Mouse (Mus musculus) limb, embryonic 12.5 days (tissue): ENCODE data around the gene Rprml. TPM values are rescaled to one million over a fixed set of nuclear protein-coding genes. Genes with fewer than 3 reads are reported as not detected.
"Not testable (repeated sequence)": the region's sequence is repeated elsewhere in the genome, so short reads cannot be mapped to it uniquely, and the experiment has no call there.

Source experiments
- ATAC-seq: fragments of 200-750 bp; cut with Nextera tagmentation; 2 replicates; pipeline ENCODE4 v1.8.0; 2017; ENCODE audit warnings: low read depth, moderate TSS enrichment; ENCODE audit not compliant: insufficient number of reproducible peaks, insufficient read depth, low FRiP score, low TSS enrichment
- H3K27ac ChIP-seq: fragments of 300-500 bp; sonication (generic); 2 replicates; pipeline ENCODE4 v1.5.1; 2016; ENCODE audit warnings: mild to moderate bottlenecking, moderate library complexity
- H3K27me3 ChIP-seq: fragments of 300-500 bp; sonication (generic); 2 replicates; pipeline ENCODE4 v1.6.1; 2016; ENCODE audit warnings: mild to moderate bottlenecking, moderate library complexity
- H3K36me3 ChIP-seq: fragments of 300-500 bp; sonication (generic); 2 replicates; pipeline ENCODE4 v1.6.1; 2016; ENCODE audit warnings: mild to moderate bottlenecking, moderate library complexity
- H3K4me1 ChIP-seq: fragments of 300-500 bp; sonication (generic); replicated peaks from 2 replicates; pipeline ENCODE4 v1.6.1; 2016
- H3K4me2 ChIP-seq: fragments of 300-500 bp; sonication (generic); 2 replicates; pipeline ENCODE4 v1.6.1; 2016; ENCODE audit warnings: mild to moderate bottlenecking, moderate library complexity
- H3K4me3 ChIP-seq: fragments of 300-500 bp; sonication (generic); replicated peaks from 2 replicates; pipeline ENCODE4 v1.5.1; 2016; ENCODE audit warnings: mild to moderate bottlenecking
- H3K9ac ChIP-seq: fragments of 300-500 bp; sonication (generic); replicated peaks from 2 replicates; pipeline ENCODE4 v1.6.1; 2016; ENCODE audit warnings: mild to moderate bottlenecking, moderate library complexity
- H3K9me3 ChIP-seq: fragments of 300-500 bp; sonication (generic); 2 replicates; pipeline ENCODE4 v1.6.1; 2016; ENCODE audit warnings: mild to moderate bottlenecking, moderate library complexity
- WGBS: fragments of 180-500 bp; shearing (Covaris S2); methylation state at CpG from one replicate; pipeline ENCODE4 v1.1.7; 2016; 5-methylcytosine and 5-hydroxymethylcytosine counted together
- polyA plus RNA-seq: library from polyadenylated mRNA; unstranded; fragments of >200 nt; fragmentation: Nextera tagmentation; extraction: Ambion mirVana; gene quantifications from 2 replicates; pipeline ENCODE4 v1.2.1, GENCODE M21; 2016

Rprml gene
- polyA plus RNA-seq, 1 experiment from 2014 or later: not detected

DNA sequence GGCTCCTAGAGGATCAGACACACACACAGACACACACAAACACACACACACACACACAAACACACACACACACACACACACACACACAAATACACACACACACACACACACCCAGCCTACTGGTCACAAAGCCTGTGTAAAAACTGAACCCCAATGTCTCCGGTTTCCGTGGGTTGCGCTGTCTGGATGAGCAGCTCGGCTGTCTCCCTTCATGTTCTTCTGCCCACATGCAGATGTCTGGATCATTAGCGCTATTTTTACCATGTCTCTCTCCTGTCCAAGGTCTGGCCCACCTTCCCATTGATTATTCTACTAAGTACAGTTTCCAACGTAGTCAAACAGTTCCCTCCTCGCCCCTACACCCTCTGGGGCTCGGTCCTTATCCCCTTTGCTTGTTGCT, 13.7 kb downstream of the Rprml start:
- H3K4me3 ChIP-seq: no peak overlapping the region
- no peak for ATAC-seq
- no peaks in the 10 kb centered on the region for H3K36me3 ChIP-seq
- no peak overlapping the region for H3K27ac ChIP-seq
- no peak overlapping the region for H3K9ac ChIP-seq
- H3K9me3 ChIP-seq: no peaks in the 10 kb centered on the region
- H3K27me3 ChIP-seq: peaks cover 10% of the 10 kb centered on the region
- H3K4me1 ChIP-seq: peaks cover 19% of the 10 kb centered on the region
- no peak overlapping the region for H3K4me2 ChIP-seq
- 86% methylated on average over 8 of the region's 8 CpGs for WGBS

DNA sequence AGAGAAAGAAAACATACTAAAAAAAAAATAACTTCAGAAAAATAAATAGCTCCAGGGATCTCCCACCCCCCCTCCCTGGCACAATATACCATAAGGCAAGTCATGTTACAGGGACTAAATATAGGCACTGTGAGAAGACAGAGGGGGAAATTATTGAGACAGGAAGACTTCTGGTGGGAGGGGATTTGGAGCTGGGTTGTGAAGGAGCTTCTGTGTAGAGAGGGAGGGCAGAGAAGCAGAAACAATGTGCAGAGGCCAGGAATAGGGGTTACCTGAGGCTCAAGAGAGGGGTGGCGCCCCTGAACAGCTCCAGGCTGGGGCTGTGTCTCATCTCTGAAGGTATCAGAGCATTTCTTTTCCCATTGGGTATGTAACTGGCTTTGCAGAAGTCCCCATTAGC, 16.3 kb downstream of the Rprml start:
- peaks cover 19% of the 10 kb centered on the region for H3K4me1 ChIP-seq
- no peak overlapping the region for H3K9ac ChIP-seq
- WGBS: 77% methylated on average over 1 of the region's 1 CpGs
- no peaks in the 10 kb centered on the region for H3K9me3 ChIP-seq
- no peak overlapping the region for H3K4me2 ChIP-seq
- no peak overlapping the region for H3K4me3 ChIP-seq
- H3K27ac ChIP-seq: no peak overlapping the region
- ATAC-seq: no peak
- H3K36me3 ChIP-seq: no peaks in the 10 kb centered on the region
- peaks cover 8% of the 10 kb centered on the region; the same call in 1 of the 2 replicates for H3K27me3 ChIP-seq

- peaks cover 8% of the 10 kb centered on the region; the same call in 1 of the 2 replicates for H3K27me3 ChIP-seq
- H3K9me3 ChIP-seq: no peaks in the 10 kb centered on the region
- H3K4me1 ChIP-seq: peaks cover 19% of the 10 kb centered on the region
- H3K36me3 ChIP-seq: no peaks in the 10 kb centered on the region
- H3K27ac ChIP-seq: no peak overlapping the region
- no peak for ATAC-seq
- no peak overlapping the region for H3K4me2 ChIP-seq
- no peak overlapping the region for H3K4me3 ChIP-seq
- WGBS: 38% methylated on average over 10 of the region's 10 CpGs
- no peak overlapping the region for H3K9ac ChIP-seq
These were observed 17.0 kb downstream of the Rprml start for GRCm38 (mm10) chr11:103666181-103666906.

DNA sequence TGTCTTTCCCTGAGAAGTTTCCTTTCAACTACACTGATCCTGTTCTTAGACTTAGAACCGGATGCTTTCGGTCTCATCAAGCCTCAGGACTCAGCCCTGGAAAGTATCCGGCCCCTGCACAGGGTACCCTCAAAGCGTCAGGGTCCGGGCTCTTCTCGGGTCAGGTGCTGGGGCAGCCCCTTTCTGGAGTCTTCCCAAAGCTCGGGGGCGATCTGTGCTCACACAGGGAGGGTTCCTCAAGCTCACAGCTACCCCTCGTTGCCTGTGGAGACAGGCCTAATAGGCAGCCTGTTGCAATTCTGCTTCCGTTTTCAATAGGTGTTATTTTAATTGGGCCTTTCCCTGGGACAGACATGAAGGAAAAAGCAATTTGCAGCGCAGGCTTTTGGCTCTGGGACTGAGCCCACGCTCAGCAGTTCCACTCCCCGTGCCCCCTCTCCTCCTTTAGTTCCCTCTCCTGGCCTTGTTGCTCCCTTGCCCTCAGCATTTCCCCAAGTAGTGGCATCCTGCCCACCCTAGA, 17.6 kb downstream of the Rprml start:
- H3K27me3 ChIP-seq: peaks cover 8% of the 10 kb centered on the region; the same call in 1 of the 2 replicates
- peaks cover 19% of the 10 kb centered on the region for H3K4me1 ChIP-seq
- ATAC-seq: no peak
- no peak overlapping the region for H3K27ac ChIP-seq
- H3K9ac ChIP-seq: no peak overlapping the region
- H3K4me2 ChIP-seq: no peak overlapping the region
- 37% methylated on average over 13 of the region's 13 CpGs for WGBS
- H3K36me3 ChIP-seq: no peaks in the 10 kb centered on the region
- H3K4me3 ChIP-seq: no peak overlapping the region
- H3K9me3 ChIP-seq: no peaks in the 10 kb centered on the region

GRCm38 (mm10) chr11:103675556-103675955, 26.2 kb downstream of the Rprml start:
- H3K4me2 ChIP-seq: no peak overlapping the region
- ATAC-seq: no peak
- 33% methylated on average over 3 of the region's 3 CpGs for WGBS
- H3K9ac ChIP-seq: no peak overlapping the region
- no peak overlapping the region for H3K27ac ChIP-seq
- H3K36me3 ChIP-seq: peaks cover 49% of the 10 kb centered on the region
- H3K27me3 ChIP-seq: no peaks in the 10 kb centered on the region
- no peaks in the 10 kb centered on the region for H3K9me3 ChIP-seq
- H3K4me1 ChIP-seq: no peaks in the 10 kb centered on the region
- H3K4me3 ChIP-seq: no peak overlapping the region

GRCm38 (mm10) chr11:103677042-103677441, 27.7 kb downstream of the Rprml start:
- not testable (repeated sequence) for H3K4me1 ChIP-seq, H3K9ac ChIP-seq, H3K4me3 ChIP-seq, ATAC-seq, H3K27me3 ChIP-seq, H3K4me2 ChIP-seq, H3K27ac ChIP-seq, H3K9me3 ChIP-seq
- peaks cover 64% of the 10 kb centered on the region for H3K36me3 ChIP-seq
- WGBS: 40% methylated on average over 2 of the region's 2 CpGs

GRCm38 (mm10) chr11:103683667-103684334, 34.4 kb downstream of the Rprml start:
- H3K9ac ChIP-seq: no peak overlapping the region
- no peak for ATAC-seq
- H3K4me1 ChIP-seq: no peaks in the 10 kb centered on the region
- no peak overlapping the region for H3K27ac ChIP-seq
- H3K27me3 ChIP-seq: no peaks in the 10 kb centered on the region
- H3K4me3 ChIP-seq: no peak overlapping the region
- H3K36me3 ChIP-seq: peaks cover 98% of the 10 kb centered on the region
- H3K9me3 ChIP-seq: no peaks in the 10 kb centered on the region
- 88% methylated on average over 11 of the region's 11 CpGs for WGBS
- no peak overlapping the region for H3K4me2 ChIP-seq

- Histone ChIP-seq H3K9ac (no peak overlapping the region), H3K4me3 (no peak overlapping the region), H3K4me1 (no peaks in the 10 kb centered on the region), H3K27me3 (no peaks in the 10 kb centered on the region), H3K27ac (no peak overlapping the region), H3K9me3 (no peaks in the 10 kb centered on the region), H3K4me2 (no peak overlapping the region), H3K36me3 (peaks cover 89% of the 10 kb centered on the region)
- ATAC-seq: no peak
- WGBS: 94% methylated on average over 7 of the region's 7 CpGs
These were observed 35.9 kb downstream of the Rprml start for GRCm38 (mm10) chr11:103685261-103685736.

DNA sequence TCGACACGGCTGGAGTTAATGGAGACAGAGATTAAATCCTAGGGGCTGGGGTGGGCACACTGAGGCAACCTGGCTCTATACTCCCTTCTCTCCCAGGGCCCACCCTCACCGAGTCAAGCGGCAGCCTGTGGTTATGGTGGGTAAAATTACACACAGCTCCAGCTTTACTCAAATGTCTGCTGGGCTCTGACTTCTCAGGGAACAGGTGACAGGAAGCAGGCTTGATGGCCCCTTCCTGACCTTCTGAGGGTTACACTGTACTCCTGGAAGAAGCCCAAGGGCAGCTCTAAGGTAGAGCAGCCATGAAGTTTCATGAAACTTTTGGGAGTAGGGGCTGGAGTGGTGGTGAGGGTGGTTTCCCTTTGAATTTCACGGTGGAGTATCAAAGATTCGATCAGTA, 37.3 kb downstream of the Rprml start:
- Histone ChIP-seq H3K36me3 (peaks cover 75% of the 10 kb centered on the region), H3K27ac (no peak overlapping the region), H3K4me2 (no peak overlapping the region), H3K4me3 (no peak overlapping the region), H3K27me3 (no peaks in the 10 kb centered on the region), H3K9ac (no peak overlapping the region), H3K4me1 (no peaks in the 10 kb centered on the region), H3K9me3 (no peaks in the 10 kb centered on the region)
- WGBS: 76% methylated on average over 6 of the region's 6 CpGs
- no peak for ATAC-seq

DNA sequence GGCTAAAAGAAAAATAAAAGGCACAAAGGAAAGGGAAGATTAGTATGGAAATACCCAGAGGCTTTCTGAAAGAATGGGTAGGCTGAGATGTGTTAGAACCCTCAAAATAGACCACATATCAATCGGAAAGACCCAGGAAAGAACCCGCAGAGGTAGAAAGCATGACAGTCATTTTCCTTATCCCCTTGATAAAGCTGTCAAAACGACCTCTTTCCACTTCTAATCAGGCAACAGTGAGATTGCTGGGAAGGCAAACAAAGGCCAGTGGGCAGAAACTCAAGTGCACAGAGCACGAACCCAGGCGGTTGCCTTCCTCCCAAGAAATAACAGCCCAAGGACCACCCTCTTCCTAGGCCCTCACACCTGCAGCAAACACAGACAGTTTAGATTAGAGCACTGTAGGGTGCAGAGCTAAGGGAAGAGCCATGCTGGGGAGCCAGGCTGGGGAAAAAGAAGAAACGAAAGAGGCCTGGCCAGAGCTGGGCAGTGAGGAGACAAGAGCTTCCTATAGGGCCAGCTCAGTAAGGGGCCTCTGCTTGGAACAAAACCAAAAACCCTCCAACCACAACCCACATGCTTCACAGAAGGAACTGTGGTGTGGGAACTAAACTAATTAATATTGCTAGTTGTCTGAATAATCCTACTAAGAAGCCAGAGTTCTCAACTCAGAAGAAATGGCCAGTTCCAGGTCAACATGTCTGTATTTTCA, 39.1 kb downstream of the Rprml start:
- Histone ChIP-seq H3K36me3 (peaks cover 58% of the 10 kb centered on the region), H3K4me2 (no peak overlapping the region), H3K27ac (no peak overlapping the region), H3K9me3 (no peaks in the 10 kb centered on the region), H3K9ac (no peak overlapping the region), H3K4me3 (no peak overlapping the region), H3K27me3 (no peaks in the 10 kb centered on the region), H3K4me1 (no peaks in the 10 kb centered on the region)
- no peak for ATAC-seq
- 74% methylated on average over 6 of the region's 6 CpGs for WGBS

DNA sequence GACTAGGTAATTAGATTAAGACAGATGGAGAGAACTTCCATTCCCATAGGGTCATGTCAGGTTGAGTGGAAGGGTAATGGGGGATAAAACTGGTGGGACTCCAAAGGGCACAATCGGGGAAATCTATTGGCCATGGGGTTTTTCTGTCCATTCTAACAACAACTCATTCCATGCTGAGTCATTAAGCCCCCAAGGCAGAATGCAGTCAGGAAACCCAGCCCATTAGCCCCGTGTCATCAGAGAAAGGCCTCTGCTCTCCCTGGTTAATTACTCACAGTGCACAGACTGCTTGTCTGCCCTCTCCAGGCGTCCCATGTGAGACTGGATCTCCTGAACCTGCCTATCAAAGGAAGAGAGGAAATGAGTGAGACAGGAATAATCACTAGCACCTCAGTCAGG, 39.6 kb downstream of the Rprml start:
- H3K27me3 ChIP-seq: no peaks in the 10 kb centered on the region
- 14% methylated on average over 3 of the region's 3 CpGs for WGBS
- H3K4me3 ChIP-seq: no peak overlapping the region
- no peaks in the 10 kb centered on the region for H3K4me1 ChIP-seq
- ATAC-seq: no peak
- H3K9me3 ChIP-seq: no peaks in the 10 kb centered on the region
- H3K4me2 ChIP-seq: no peak overlapping the region
- no peak overlapping the region for H3K27ac ChIP-seq
- H3K9ac ChIP-seq: no peak overlapping the region
- H3K36me3 ChIP-seq: peaks cover 52% of the 10 kb centered on the region
